Mouse (Mus musculus) adrenal gland, postnatal 25 days (tissue): Measurements from ENCODE around the gene Sypl. TPM values are rescaled to one million over a fixed set of nuclear protein-coding genes. Genes with fewer than 3 reads are reported as not detected.

ENCODE experiments used
- total RNA-seq: library from RNA; stranded (reverse); gene quantifications from 2 replicates; pipeline ENCODE4 v1.2.3, GENCODE M21; 2021

Gene Sypl
- total RNA-seq, 1 experiment from 2014 or later, result 114 TPM

Other genes with a start within 250 kb of the Sypl start
- gene Nampt, start 134.3 kb upstream of the Sypl start, total RNA-seq, result 95.2 and 98.7 TPM in 2 replicates
- not detected in 2 replicates for gene Cdhr3, start 139.0 kb downstream of the Sypl start, total RNA-seq
- 31.2 and 33.1 TPM in 2 replicates for gene Atxn7l1, start 193.8 kb downstream of the Sypl start, total RNA-seq